Mouse (Mus musculus): ENCODE measurements around the gene Cd5.

The Cd5 gene

DNA sequence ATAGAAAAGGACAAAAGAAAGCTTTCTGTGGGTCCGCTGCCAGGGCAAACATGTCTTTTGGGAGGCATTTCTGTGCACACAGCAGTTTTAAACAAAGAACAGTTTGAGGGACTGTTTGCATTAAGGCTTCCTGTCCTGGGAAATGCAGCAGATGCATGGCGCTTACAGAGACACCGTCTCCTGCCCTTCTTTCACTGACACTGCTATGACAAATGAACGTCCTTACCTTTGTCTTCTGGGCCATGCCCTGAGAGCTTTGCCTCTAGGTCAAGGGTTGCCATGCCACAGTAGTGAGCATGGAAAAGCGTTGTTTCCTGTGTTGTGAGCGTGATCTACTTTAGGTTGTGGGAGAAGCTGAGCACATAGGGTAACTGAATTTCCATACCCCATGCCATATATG lies 19.9 kb upstream of the Cd5 start:
- no peak for DNase-seq (ENCODE audit: low spot score)

DNA sequence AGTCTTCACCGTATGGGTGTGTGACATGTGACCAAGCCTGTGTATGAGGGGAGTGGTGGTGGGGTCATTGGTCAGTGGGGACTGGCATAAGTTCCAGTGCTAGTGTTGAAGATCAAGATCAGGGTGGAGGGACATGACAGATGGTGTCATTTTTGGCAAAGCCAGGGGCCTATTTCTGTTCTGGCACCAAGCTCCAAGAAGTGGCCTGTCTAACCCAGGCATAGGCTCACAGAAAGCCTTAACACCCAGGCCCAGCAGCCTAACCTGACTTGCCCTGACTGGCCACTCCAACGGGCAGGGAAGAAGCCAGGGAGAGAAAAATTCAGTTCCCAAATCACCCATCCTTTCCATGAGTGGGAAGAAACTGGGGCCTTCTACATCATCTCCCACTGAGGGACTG lies 18.7 kb upstream of the Cd5 start:
- DNase-seq (ENCODE audit: low spot score) = no peak

DNA sequence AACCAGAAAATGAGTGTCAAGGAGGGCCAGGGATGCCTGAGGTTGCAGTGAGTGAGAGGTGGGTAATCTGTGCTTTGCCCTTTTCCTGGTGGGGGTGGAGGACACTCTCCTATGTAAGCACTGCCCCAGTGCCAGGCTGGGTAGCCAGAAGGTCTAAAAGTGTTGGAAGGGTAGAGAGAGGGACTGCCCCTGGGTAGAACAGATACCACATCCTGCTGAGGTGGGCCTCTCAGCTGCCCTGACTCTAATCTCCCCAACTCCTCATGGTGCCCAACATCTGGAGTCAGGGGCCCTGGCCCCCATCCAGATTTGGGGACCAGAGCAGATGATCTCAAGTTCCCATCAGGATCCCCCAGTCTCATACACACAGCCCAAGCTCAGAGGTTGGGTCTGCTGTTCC lies 18.3 kb upstream of the Cd5 start:
- no peak for DNase-seq (ENCODE audit: low spot score)

- no peak for DNase-seq (ENCODE audit: low spot score)
Observed at GRCm38 (mm10) chr19:10752646-10753045, 13.8 kb upstream of the Cd5 start.

DNA sequence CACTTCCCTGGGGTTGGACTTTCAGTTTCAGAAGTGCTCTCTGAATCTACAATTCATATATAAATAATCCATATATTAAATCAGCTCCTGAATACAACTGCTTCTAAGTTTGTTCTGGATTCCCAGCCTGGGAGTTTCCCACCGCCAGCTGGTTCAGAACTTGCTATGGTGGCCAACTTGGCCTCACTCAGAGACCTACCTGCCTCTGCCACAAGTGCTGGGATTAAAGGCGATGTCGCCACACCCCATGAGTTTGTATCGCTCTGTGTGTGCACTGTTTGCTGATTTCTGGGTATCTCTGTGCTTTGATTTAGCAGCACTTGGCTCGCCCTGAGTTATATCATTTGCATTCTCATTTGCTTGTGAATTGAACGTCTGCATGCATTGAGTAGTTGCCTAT lies 13.3 kb upstream of the Cd5 start:
- DNase-seq (ENCODE audit: low spot score) = no peak

- no peak for DNase-seq (ENCODE audit: low spot score)
Observed at GRCm38 (mm10) chr19:10751607-10752006, 12.8 kb upstream of the Cd5 start.

- no peak for DNase-seq (ENCODE audit: low spot score)
Observed at GRCm38 (mm10) chr19:10750161-10750560, 11.4 kb upstream of the Cd5 start.

DNA sequence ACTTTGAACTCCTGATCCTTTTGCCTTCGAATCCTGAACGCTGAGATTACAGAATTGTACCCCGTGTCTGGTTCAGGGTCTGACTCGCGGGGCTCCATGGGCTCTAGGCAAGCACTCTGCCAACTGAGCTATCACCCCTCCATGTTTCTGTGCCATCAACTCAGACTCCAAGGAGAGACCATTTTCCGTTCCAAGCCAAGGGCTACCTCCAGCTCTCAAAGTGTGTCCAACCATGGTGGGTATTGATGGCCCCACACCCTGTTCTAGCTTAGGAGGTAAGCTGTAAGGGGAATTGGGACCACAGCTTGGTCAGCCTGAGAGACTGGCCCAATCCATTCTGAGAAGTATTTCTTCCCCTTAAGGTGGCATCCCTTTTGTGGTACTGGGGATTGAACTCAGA lies 10.5 kb upstream of the Cd5 start:
- DNase-seq (ENCODE audit: low spot score) = no peak

GRCm38 (mm10) chr19:10748401-10749102 lies 9.8 kb upstream of the Cd5 start:
- no peak for DNase-seq (ENCODE audit: low spot score)

DNA sequence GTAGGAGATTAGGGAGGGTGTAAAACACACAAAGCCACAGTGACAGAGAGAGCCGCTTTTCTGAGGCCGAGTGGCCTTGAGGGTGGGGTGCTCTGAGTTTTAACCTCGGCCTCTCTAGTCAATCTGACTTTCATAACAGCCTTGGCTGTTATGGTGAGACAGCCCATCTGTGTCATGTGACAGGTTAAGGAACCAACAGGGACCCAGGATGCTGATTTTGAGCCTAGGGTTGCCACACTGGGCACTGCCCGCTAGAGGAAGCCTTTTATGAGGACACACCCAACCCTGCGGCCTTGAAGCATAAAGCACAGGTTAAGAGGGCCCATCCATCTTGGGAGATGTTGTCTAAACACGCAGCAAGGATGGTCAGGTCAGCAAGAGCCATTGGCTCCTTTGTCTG lies 8.9 kb upstream of the Cd5 start:
- no peak for DNase-seq (ENCODE audit: low spot score)

DNA sequence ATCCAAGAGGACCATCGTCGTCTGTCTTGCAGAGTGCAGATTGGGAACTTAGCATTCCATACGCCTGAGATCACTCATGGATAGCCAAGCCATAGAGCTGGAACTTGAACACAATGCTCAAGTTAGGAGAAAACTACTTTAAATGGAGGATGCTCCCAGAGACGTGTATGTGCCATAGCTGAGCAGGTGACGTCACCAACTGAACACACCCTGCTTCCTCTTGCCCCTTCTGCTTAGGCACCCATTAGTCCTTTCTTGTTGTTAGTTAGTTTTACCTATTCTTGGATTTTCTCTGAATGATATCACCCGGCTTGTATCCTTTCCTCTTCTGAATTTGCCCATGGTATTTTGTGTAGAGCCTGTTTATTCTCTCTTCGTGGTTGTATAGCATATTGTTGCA lies 8.4 kb upstream of the Cd5 start:
- no peak for DNase-seq (ENCODE audit: low spot score)

DNA sequence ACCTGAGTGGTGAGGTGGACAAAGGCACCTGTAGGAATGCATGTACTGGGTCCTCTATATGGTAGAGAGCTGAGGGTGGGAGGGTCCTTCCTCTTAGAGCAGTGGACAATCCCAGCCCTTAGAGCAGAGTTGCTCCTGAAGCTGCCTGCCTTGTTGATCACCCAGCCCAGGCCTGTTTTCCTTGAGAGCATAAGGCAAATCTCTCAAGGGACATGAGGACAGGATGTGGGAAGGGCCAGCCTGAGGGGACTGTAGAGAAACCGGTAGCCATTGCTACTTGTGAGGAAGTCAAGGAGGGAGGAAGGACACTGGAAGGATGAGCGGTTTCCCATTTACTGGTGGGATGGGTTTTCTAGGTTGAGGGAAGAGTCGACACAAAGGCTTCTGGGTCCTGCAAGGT lies 3.8 kb upstream of the Cd5 start:
- no peak for DNase-seq (ENCODE audit: low spot score)

- DNase-seq (ENCODE audit: low spot score) = no peak
Observed at GRCm38 (mm10) chr19:10742145-10742544, 3.3 kb upstream of the Cd5 start.

GRCm38 (mm10) chr19:10740641-10741440 lies 2.0 kb upstream of the Cd5 start:
- DNase-seq (ENCODE audit: low spot score) = no peak

GRCm38 (mm10) chr19:10739916-10740315 lies 1.1 kb upstream of the Cd5 start:
- no peak for DNase-seq (ENCODE audit: low spot score)

GRCm38 (mm10) chr19:10738038-10738437 lies 764 bp downstream of the Cd5 start:
- no peak for DNase-seq (ENCODE audit: low spot score)

- DNase-seq (ENCODE audit: low spot score) = no peak
Observed at GRCm38 (mm10) chr19:10735861-10736260, 2.9 kb downstream of the Cd5 start.

GRCm38 (mm10) chr19:10735061-10735460 lies 3.7 kb downstream of the Cd5 start:
- no peak for DNase-seq (ENCODE audit: low spot score)

- no peak for DNase-seq (ENCODE audit: low spot score)
Observed at GRCm38 (mm10) chr19:10734554-10734953, 4.2 kb downstream of the Cd5 start.

DNA sequence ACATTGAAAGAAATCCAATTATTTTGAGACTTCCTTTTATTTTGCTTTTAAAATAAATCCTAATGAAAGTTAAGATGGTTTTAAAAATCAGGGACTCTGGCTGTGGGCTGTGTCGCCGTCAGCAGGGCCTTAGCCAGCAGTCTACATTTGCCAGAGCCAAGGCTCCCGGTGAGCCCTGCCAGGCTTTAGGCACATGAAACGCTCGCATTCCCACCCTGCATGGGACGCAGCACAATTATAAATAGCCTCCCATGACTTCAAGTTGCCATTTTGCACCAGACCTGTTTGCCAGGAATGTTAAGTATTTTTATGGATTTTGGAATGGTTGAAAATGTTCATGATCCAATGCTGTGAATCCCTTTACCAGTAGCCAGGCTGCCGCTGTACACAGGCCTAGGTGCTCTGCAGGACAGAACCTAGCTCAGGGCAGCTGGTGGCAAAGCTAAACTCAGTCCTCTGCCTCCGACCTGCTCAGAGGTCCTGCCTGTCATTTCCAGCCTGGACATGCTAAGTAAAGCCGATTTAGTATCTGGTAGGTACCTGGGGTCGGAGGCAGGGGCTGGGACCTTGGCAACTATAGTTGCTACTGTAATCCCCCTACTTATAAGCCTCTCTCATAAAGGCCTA lies 5.2 kb downstream of the Cd5 start:
- DNase-seq (ENCODE audit: low spot score) = no peak

DNA sequence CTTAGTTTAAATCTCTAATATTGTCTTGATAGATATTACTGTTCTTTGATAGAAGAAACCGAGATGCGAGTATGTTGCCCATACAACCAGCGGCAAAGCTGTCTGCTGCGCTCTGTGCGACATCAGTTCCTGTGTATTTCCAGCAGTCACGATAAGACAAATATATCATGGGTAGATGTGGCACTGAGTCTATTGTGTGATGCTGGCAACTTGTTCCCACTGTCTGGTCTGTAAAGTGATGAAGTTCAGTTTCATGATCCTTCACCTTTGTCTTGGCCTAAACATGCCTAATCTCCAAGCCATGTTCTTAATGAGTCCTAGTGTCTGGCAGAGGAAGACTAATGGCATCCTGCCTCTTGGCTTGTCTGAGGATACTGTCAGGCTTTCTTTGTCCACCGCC lies 6.1 kb downstream of the Cd5 start:
- no peak for DNase-seq (ENCODE audit: low spot score)

DNA sequence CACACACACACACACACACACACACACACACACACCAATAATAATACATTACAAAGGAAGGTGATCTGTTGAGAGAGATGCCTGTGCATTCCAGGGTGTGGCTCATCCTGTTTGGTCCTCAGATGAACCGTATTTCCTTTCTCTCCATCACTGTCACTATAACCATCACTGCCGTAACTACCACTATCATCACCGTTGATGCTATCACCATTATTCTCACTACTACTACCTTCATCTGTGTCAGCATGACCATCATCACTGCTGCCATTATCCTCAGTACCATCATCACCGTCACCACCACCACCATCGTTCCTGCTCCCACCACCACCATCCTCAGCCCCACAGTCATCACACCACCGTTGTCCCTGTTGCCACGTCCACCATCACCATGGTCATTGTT lies 6.8 kb downstream of the Cd5 start:
- DNase-seq (ENCODE audit: low spot score) = no peak

- no peak for DNase-seq (ENCODE audit: low spot score)
Observed at GRCm38 (mm10) chr19:10730469-10730868, 8.3 kb downstream of the Cd5 start.

Measured in testis, postnatal 14 days (tissue).